Mouse (Mus musculus): Measurements from ENCODE around the gene Cdk17. TPM values are rescaled to one million over a fixed set of nuclear protein-coding genes. Genes with fewer than 3 reads are reported as not detected.

Gene Cdk17
- polyA plus RNA-seq, 1 experiment from 2014 or later, result 8.2 TPM

GRCm38 (mm10) chr10:93305946-93306345 lies 145.3 kb downstream of the Cdk17 start:
- no peaks in the 10 kb centered on the region for H3K4me1 ChIP-seq (replicated peaks; ENCODE audit: control insufficient read depth, insufficient read depth)
- H3K4me2 ChIP-seq (replicated peaks; ENCODE audit: low read depth), result no peak overlapping the region
- H3K36me3 ChIP-seq (ENCODE audit: control insufficient read depth, insufficient read depth, low read length), result no peaks in the 10 kb centered on the region
- ATAC-seq (ENCODE audit: low FRiP score, low TSS enrichment) (no peak), DNase-seq (ENCODE audit: low spot score) (no peak)
- H3K4me3 ChIP-seq (ENCODE audit: low read depth, low read length), result no peak overlapping the region
- WGBS, result 49% methylated on average over 6 of the region's 6 CpGs
- H3K9ac ChIP-seq (ENCODE audit: low read length), result no peak overlapping the region
- H3K9me3 ChIP-seq (ENCODE audit: control insufficient read depth, low read length), result no peaks in the 10 kb centered on the region
- H3K27me3 ChIP-seq (ENCODE audit: control insufficient read depth, insufficient read depth, low read length), result no peaks in the 10 kb centered on the region
- no peak overlapping the region for H3K27ac ChIP-seq (replicated peaks)
- TF ChIP-seq CTCF (IDR thresholded peaks at IDR 0.05; ENCODE audit: low read depth) (no peak), EP300 (optimal IDR thresholded peaks at IDR 0.05) (no peak)

- Histone ChIP-seq H3K27ac (replicated peaks) (no peak overlapping the region), H3K36me3 (ENCODE audit: control insufficient read depth, insufficient read depth, low read length) (no peaks in the 10 kb centered on the region), H3K4me3 (ENCODE audit: low read depth, low read length) (no peak overlapping the region), H3K4me2 (replicated peaks; ENCODE audit: low read depth) (no peak overlapping the region), H3K4me1 (replicated peaks; ENCODE audit: control insufficient read depth, insufficient read depth) (no peaks in the 10 kb centered on the region), H3K9ac (ENCODE audit: low read length) (no peak overlapping the region), H3K27me3 (ENCODE audit: control insufficient read depth, insufficient read depth, low read length) (no peaks in the 10 kb centered on the region), H3K9me3 (ENCODE audit: control insufficient read depth, low read length) (no peaks in the 10 kb centered on the region)
- WGBS, result 67% methylated on average over 11 of the region's 11 CpGs
- TF ChIP-seq EP300 (optimal IDR thresholded peaks at IDR 0.05), result no peak
- no peak for TF ChIP-seq CTCF (IDR thresholded peaks at IDR 0.05; ENCODE audit: low read depth)
- no peak for DNase-seq (ENCODE audit: low spot score)
- no peak for ATAC-seq (ENCODE audit: low FRiP score, low TSS enrichment)
Measured at GRCm38 (mm10) chr10:93306367-93306766, 145.7 kb downstream of the Cdk17 start.

- no peaks in the 10 kb centered on the region for H3K36me3 ChIP-seq (ENCODE audit: control insufficient read depth, insufficient read depth, low read length)
- H3K4me1 ChIP-seq (replicated peaks; ENCODE audit: control insufficient read depth, insufficient read depth), result no peaks in the 10 kb centered on the region
- peak overlapping the region; percentile 89 for H3K9ac ChIP-seq (ENCODE audit: low read length)
- peak overlapping the region; percentile 72 for H3K4me3 ChIP-seq (ENCODE audit: low read depth, low read length)
- no peaks in the 10 kb centered on the region for H3K27me3 ChIP-seq (ENCODE audit: control insufficient read depth, insufficient read depth, low read length)
- no peak for TF ChIP-seq EP300 (optimal IDR thresholded peaks at IDR 0.05)
- no peak for TF ChIP-seq CTCF (IDR thresholded peaks at IDR 0.05; ENCODE audit: low read depth)
- H3K27ac ChIP-seq (replicated peaks), result peak overlapping the region; percentile 94
- 2% methylated on average over 16 of the region's 23 CpGs for WGBS
- DNase-seq (ENCODE audit: low spot score) (peak; percentile 75), ATAC-seq (ENCODE audit: low FRiP score, low TSS enrichment) (peak; percentile 60)
- peak overlapping the region; percentile 99 for H3K4me2 ChIP-seq (replicated peaks; ENCODE audit: low read depth)
- H3K9me3 ChIP-seq (ENCODE audit: control insufficient read depth, low read length), result no peaks in the 10 kb centered on the region
Measured at GRCm38 (mm10) chr10:93309131-93309933, 148.7 kb downstream of the Cdk17 start.

GRCm38 (mm10) chr10:93309934-93310621 lies 149.4 kb downstream of the Cdk17 start:
- Histone ChIP-seq H3K36me3 (ENCODE audit: control insufficient read depth, insufficient read depth, low read length) (no peaks in the 10 kb centered on the region), H3K4me3 (ENCODE audit: low read depth, low read length) (peak overlapping the region; percentile 72), H3K9me3 (ENCODE audit: control insufficient read depth, low read length) (no peaks in the 10 kb centered on the region), H3K4me2 (replicated peaks; ENCODE audit: low read depth) (peak overlapping the region; percentile 99), H3K27me3 (ENCODE audit: control insufficient read depth, insufficient read depth, low read length) (no peaks in the 10 kb centered on the region), H3K27ac (replicated peaks) (peak overlapping the region; percentile 94), H3K9ac (ENCODE audit: low read length) (peak overlapping the region; percentile 89), H3K4me1 (replicated peaks; ENCODE audit: control insufficient read depth, insufficient read depth) (no peaks in the 10 kb centered on the region)
- ATAC-seq (ENCODE audit: low FRiP score, low TSS enrichment) (peak; percentile 33), DNase-seq (ENCODE audit: low spot score) (peak; percentile 44)
- under 1% methylated on average over 43 of the region's 43 CpGs for WGBS
- TF ChIP-seq EP300 (optimal IDR thresholded peaks at IDR 0.05) (no peak), CTCF (IDR thresholded peaks at IDR 0.05; ENCODE audit: low read depth) (no peak)

GRCm38 (mm10) chr10:93310721-93311411 lies 150.2 kb downstream of the Cdk17 start, which contains the start of gene Elk3:
TSS of gene Elk3 (minus strand) at chr10:93311135.
- Histone ChIP-seq H3K36me3 (ENCODE audit: control insufficient read depth, insufficient read depth, low read length) (no peaks in the 10 kb centered on the region), H3K9me3 (ENCODE audit: control insufficient read depth, low read length) (no peaks in the 10 kb centered on the region), H3K27ac (replicated peaks) (peak within 1 kb of the TSS; percentile 94), H3K9ac (ENCODE audit: low read length) (peak within 1 kb of the TSS; percentile 89), H3K4me2 (replicated peaks; ENCODE audit: low read depth) (peak within 1 kb of the TSS; percentile 99), H3K4me3 (ENCODE audit: low read depth, low read length) (peak within 1 kb of the TSS; percentile 72), H3K27me3 (ENCODE audit: control insufficient read depth, insufficient read depth, low read length) (no peaks in the 10 kb centered on the region), H3K4me1 (replicated peaks; ENCODE audit: control insufficient read depth, insufficient read depth) (no peaks in the 10 kb centered on the region)
- under 1% methylated on average over 47 of the region's 53 CpGs for WGBS
- DNase-seq (ENCODE audit: low spot score) (peak; percentile 53), ATAC-seq (ENCODE audit: low FRiP score, low TSS enrichment) (peak; percentile 88)
- TF ChIP-seq EP300 (optimal IDR thresholded peaks at IDR 0.05), result no peak
- no peak for TF ChIP-seq CTCF (IDR thresholded peaks at IDR 0.05; ENCODE audit: low read depth)

All from stomach, postnatal 0 days (tissue).